Mouse (Mus musculus) kidney, adult 2 months (tissue): ENCODE measurements at regions not wholly inside any gene's neighbourhood (a gene's known extent, or its start where the extent isn't known, plus 50 kb on each side); places are given as distances from the start of the nearest gene placed in this dataset.

Experiments used
- DNase-seq: peaks from one replicate; pipeline ENCODE4 v3.0.0; 2021
- H3K27ac ChIP-seq: fragments of 200-500 bp; 2 replicates; pipeline ENCODE4 v1.5.1; 2012; ENCODE audit warnings: low read depth, low read length, control low read depth, inconsistent platforms; ENCODE audit not compliant: insufficient read depth
- H3K27me3 ChIP-seq: fragments of 200-500 bp; replicated peaks from 2 replicates; pipeline ENCODE4 v1.6.1; 2012; ENCODE audit warnings: mild to moderate bottlenecking, moderate library complexity, low read length, inconsistent platforms; ENCODE audit not compliant: control insufficient read depth, insufficient read depth
- H3K36me3 ChIP-seq: fragments of 200-500 bp; 2 replicates; pipeline ENCODE4 v1.6.1; 2012; ENCODE audit warnings: mild to moderate bottlenecking, moderate library complexity, low read length, inconsistent platforms; ENCODE audit not compliant: control insufficient read depth, insufficient read depth
- H3K4me1 ChIP-seq: fragments of 200-500 bp; 2 replicates; pipeline ENCODE4 v1.6.1; 2011; ENCODE audit warnings: low read length; ENCODE audit not compliant: control insufficient read depth, insufficient read depth
- H3K4me3 ChIP-seq: fragments of 200-500 bp; 2 replicates; pipeline ENCODE4 v1.5.1; 2011; ENCODE audit warnings: mild to moderate bottlenecking, low read depth, low read length, control low read depth; ENCODE audit not compliant: insufficient read depth
- CTCF ChIP-seq: fragments of 200-500 bp; conservative IDR thresholded peaks from 2 replicates; pipeline ENCODE4 v1.5.1; 2011; ENCODE audit warnings: low read depth, mild to moderate bottlenecking, control low read depth, low read length, moderate library complexity, mixed read lengths; ENCODE audit not compliant: insufficient read depth, insufficient read length
- POLR2A ChIP-seq: fragments of 200-500 bp; IDR thresholded peaks from one replicate; pipeline ENCODE4 v1.6.1; 2011; ENCODE audit warnings: low read depth, low read length, control low read depth
- whole genome bisulfite sequencing: fragments of 180-500 bp; shearing (Covaris S2); methylation state at CpG from one replicate; pipeline ENCODE4 v1.1.7; 2018; 5-methylcytosine and 5-hydroxymethylcytosine counted together

- no peak for DNase-seq
- Histone ChIP-seq H3K27me3 (no peaks in the 10 kb centered on the region), H3K4me3 (no peak overlapping the region), H3K36me3 (no peaks in the 10 kb centered on the region), H3K27ac (no peak overlapping the region), H3K4me1 (no peaks in the 10 kb centered on the region)
- TF ChIP-seq CTCF (no peak), POLR2A (no peak)
- 63% methylated on average over 2 of the region's 2 CpGs for WGBS
These were observed 416.6 kb downstream of the Adra2a start for GRCm38 (mm10) chr19:54460426-54461170.

GRCm38 (mm10) chr19:54462480-54462879, 418.5 kb downstream of the Adra2a start:
- WGBS, result 82% methylated on average over 2 of the region's 2 CpGs
- Histone ChIP-seq H3K4me1 (no peaks in the 10 kb centered on the region), H3K4me3 (no peak overlapping the region), H3K27ac (no peak overlapping the region), H3K27me3 (no peaks in the 10 kb centered on the region), H3K36me3 (no peaks in the 10 kb centered on the region)
- no peak for TF ChIP-seq POLR2A
- TF ChIP-seq CTCF, result no peak
- no peak for DNase-seq

GRCm38 (mm10) chr19:54470034-54470433, 426.1 kb downstream of the Adra2a start:
- no peak for DNase-seq
- Histone ChIP-seq H3K36me3 (no peaks in the 10 kb centered on the region), H3K4me1 (no peaks in the 10 kb centered on the region), H3K4me3 (no peak overlapping the region), H3K27me3 (no peaks in the 10 kb centered on the region), H3K27ac (no peak overlapping the region)
- WGBS, result 84% methylated on average over 5 of the region's 5 CpGs
- TF ChIP-seq CTCF, result no peak
- TF ChIP-seq POLR2A, result no peak

DNA sequence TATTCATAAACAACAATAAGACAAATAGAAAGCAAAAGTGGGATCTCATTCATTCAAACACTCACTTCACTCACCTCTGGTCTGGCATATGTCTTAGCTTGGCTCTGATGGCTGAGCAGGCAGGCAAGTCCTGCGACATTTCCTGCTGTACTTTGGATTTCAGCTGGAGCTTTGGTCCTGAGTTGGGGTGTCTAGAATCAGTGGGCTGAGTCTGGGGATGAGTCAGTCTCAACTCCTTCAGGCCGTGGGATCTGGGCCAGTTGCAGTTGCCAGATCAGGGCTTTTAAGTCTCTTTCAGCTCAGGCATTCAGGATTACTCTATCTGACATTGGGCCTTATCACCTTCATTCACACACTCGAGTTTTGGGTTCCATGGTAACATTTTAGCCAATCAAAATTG, 454.1 kb downstream of the Adra2a start:
- H3K27ac ChIP-seq, result no peak overlapping the region
- TF ChIP-seq CTCF (no peak), POLR2A (no peak)
- no peak overlapping the region for H3K4me3 ChIP-seq
- no peaks in the 10 kb centered on the region for H3K36me3 ChIP-seq
- 55% methylated on average over 3 of the region's 3 CpGs for WGBS
- no peaks in the 10 kb centered on the region for H3K4me1 ChIP-seq
- no peak for DNase-seq
- H3K27me3 ChIP-seq, result no peaks in the 10 kb centered on the region

DNA sequence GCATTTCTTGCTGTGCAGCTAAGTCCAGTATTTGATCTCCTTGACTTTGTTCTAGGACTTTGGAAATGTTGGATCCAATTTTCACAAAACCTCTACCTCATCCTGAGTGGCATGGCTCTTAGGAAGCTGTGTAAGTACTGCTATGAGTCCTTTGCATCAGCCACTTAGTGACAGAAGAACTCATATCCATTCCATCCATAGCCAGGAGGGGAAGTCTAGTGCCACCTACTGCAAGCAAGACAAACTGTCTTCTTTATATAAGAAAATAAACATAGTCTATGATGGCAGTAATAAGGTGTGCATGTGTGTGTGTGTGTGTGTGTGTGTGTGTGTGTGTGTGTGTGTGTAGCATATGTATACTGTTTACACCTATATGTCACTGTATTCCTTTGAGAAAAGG, 489.9 kb downstream of the Adra2a start:
- H3K36me3 ChIP-seq, result no peaks in the 10 kb centered on the region
- no peaks in the 10 kb centered on the region for H3K27me3 ChIP-seq
- no peak overlapping the region for H3K4me3 ChIP-seq
- no peak overlapping the region for H3K27ac ChIP-seq
- no peak for DNase-seq
- H3K4me1 ChIP-seq, result no peaks in the 10 kb centered on the region
- TF ChIP-seq POLR2A (no peak), CTCF (no peak)

DNA sequence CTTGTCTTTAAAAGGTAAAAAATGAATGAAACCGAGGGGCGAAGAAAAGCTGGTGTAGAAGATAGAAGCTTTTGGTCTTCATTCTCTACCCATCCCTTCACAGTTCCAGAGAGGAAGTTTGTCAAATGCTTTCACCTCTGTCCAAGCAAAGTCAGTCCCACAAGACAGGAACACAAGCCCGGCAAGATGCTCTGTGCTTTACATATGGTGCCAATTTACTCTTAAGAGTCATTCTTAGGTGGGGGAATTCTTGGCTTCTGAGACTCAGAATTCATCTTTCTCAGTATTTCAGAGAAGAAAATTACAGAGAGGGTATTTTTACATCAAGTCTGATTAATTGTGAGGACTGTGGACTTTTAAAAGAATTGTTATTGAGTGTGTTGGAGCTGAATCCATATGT, 511.4 kb downstream of the Adra2a start:
- no peaks in the 10 kb centered on the region for H3K27me3 ChIP-seq
- 87% methylated on average over 3 of the region's 3 CpGs for whole genome bisulfite sequencing
- H3K4me1 ChIP-seq, result no peaks in the 10 kb centered on the region
- no peak overlapping the region for H3K27ac ChIP-seq
- no peak for DNase-seq
- TF ChIP-seq CTCF (no peak), POLR2A (no peak)
- no peaks in the 10 kb centered on the region for H3K36me3 ChIP-seq
- H3K4me3 ChIP-seq, result no peak overlapping the region

GRCm38 (mm10) chr19:54557984-54558383, 514.0 kb downstream of the Adra2a start:
- TF ChIP-seq POLR2A (no peak), CTCF (no peak)
- no peaks in the 10 kb centered on the region for H3K36me3 ChIP-seq
- H3K4me3 ChIP-seq, result no peak overlapping the region
- H3K4me1 ChIP-seq, result no peaks in the 10 kb centered on the region
- DNase-seq, result peak; percentile 29
- no peak overlapping the region for H3K27ac ChIP-seq
- no peaks in the 10 kb centered on the region for H3K27me3 ChIP-seq
- WGBS, result 45% methylated on average over 3 of the region's 3 CpGs
